Mouse (Mus musculus) intestine, postnatal 0 days (tissue): Measurements from ENCODE around the gene Nop9. TPM values are rescaled to one million over a fixed set of nuclear protein-coding genes. Genes with fewer than 3 reads are reported as not detected.
"Not testable (repeated sequence)": the region's sequence is repeated elsewhere in the genome, so short reads cannot be mapped to it uniquely, and the experiment has no call there.

Experiments used
- ATAC-seq: fragments of 200-750 bp; cut with Nextera tagmentation; 2 replicates; pipeline ENCODE4 v1.8.0; 2017; ENCODE audit warnings: mild to moderate bottlenecking, moderate TSS enrichment, moderate library complexity
- H3K27ac ChIP-seq: fragments of 300-500 bp; sonication (generic); 2 replicates; pipeline ENCODE4 v1.5.1; 2014; ENCODE audit warnings: mild to moderate bottlenecking, low read depth, low read length, moderate library complexity
- H3K27me3 ChIP-seq: fragments of 300-500 bp; sonication (generic); replicated peaks from 2 replicates; pipeline ENCODE4 v1.6.1; 2014; ENCODE audit warnings: low read length, mixed read lengths; ENCODE audit not compliant: control insufficient read depth, insufficient read depth
- H3K36me3 ChIP-seq: fragments of 300-500 bp; sonication (generic); 2 replicates; pipeline ENCODE4 v1.6.1; 2014; ENCODE audit warnings: mild to moderate bottlenecking, moderate library complexity; ENCODE audit not compliant: control insufficient read depth, insufficient read depth
- H3K4me1 ChIP-seq: fragments of 300-500 bp; sonication (generic); replicated peaks from 2 replicates; pipeline ENCODE4 v1.6.1; 2014; ENCODE audit warnings: antibody characterized with exemption, low read length, mixed read lengths; ENCODE audit not compliant: control insufficient read depth, insufficient read depth
- H3K4me2 ChIP-seq: fragments of 300-500 bp; sonication (generic); replicated peaks from 2 replicates; pipeline ENCODE4 v1.6.1; 2014; ENCODE audit warnings: low read depth, mild to moderate bottlenecking, moderate library complexity
- H3K4me3 ChIP-seq: fragments of 300-500 bp; sonication (generic); 2 replicates; pipeline ENCODE4 v1.5.1; 2014; ENCODE audit warnings: low read depth, low read length
- H3K9ac ChIP-seq: fragments of 300-500 bp; sonication (generic); 2 replicates; pipeline ENCODE4 v1.6.1; 2014; ENCODE audit warnings: mild to moderate bottlenecking, low read depth, low read length
- H3K9me3 ChIP-seq: fragments of 300-500 bp; sonication (generic); 2 replicates; pipeline ENCODE4 v1.6.1; 2016; ENCODE audit warnings: mixed run types; ENCODE audit not compliant: control insufficient read depth
- CTCF ChIP-seq: sonication (generic); IDR thresholded peaks from 2 replicates; pipeline ENCODE4 v1.5.1; 2016; ENCODE audit warnings: low read depth, mild to moderate bottlenecking, control low read depth, antibody characterized with exemption, moderate library complexity
- WGBS: fragments of 180-500 bp; shearing (Covaris S2); extraction: QIAGEN DNeasy Blood & Tissue Kit; methylation state at CpG from one replicate; pipeline ENCODE4 v1.1.7; 2014; 5-methylcytosine and 5-hydroxymethylcytosine counted together
- polyA plus RNA-seq: library from polyadenylated mRNA; unstranded; fragments of >200 nt; fragmentation: Nextera tagmentation; extraction: Ambion mirVana; gene quantifications from 2 replicates; pipeline ENCODE4 v1.2.1, GENCODE M21; 2015

The Nop9 gene
- polyA plus RNA-seq, 1 experiment from 2014 or later, result 14.4 TPM

GRCm38 (mm10) chr14:55745861-55746237 lies 356 bp downstream of the Nop9 start:
- no peak for TF ChIP-seq CTCF
- H3K36me3 ChIP-seq, result peaks cover 37% of the 10 kb centered on the region
- no peaks in the 10 kb centered on the region for H3K27me3 ChIP-seq
- no peak for ATAC-seq
- H3K4me1 ChIP-seq, result peaks cover 7% of the 10 kb centered on the region
- peak overlapping the region; percentile 94 for H3K4me3 ChIP-seq
- no peak overlapping the region; the same call in 1 of the 2 replicates for H3K27ac ChIP-seq
- peak overlapping the region; percentile 81 for H3K9ac ChIP-seq
- H3K4me2 ChIP-seq, result peak overlapping the region; percentile 92
- WGBS, result under 1% methylated on average over 31 of the region's 31 CpGs
- no peaks in the 10 kb centered on the region for H3K9me3 ChIP-seq

DNA sequence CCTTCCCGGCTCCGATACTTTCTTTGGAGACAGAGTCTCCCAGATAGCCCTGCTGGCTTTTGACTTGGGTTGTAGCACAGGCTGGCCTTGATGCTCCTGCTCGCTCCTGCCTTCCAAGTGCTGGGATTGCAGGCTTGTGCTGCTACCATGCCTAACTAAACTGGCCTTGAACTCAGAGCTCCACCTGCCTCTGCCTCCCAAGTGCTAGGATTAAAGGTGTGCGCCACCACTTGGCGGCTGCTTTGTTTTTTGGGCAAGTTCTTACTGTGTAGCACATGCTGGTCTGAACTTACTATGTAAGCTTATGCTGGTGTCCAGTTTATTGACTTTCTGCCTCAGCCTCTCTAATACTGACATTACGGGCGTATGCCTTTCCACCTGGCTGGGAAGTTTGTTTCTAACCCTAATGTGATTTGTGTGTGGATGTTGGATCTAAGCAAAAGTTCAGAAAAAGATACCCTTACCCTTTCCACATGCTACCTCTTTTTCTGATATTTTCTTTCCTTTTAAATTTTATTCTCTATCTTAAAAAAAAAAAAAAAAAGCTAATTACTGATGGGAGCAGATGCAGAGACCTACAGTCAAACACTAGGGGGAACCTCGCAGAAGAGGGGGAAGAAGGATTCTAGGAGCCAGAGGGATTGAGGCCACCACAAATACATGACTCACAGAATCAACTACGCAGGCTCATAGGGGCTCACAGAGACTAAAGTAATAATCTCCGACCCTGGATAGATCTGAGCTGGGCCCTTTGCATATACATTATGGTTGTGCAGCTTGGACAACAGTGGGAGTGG lies 1.8 kb downstream of the Nop9 start:
- no peak overlapping the region for H3K9ac ChIP-seq
- no peak overlapping the region for H3K27ac ChIP-seq
- peak overlapping the region; percentile 92 for H3K4me2 ChIP-seq
- no peaks in the 10 kb centered on the region for H3K9me3 ChIP-seq
- no peaks in the 10 kb centered on the region for H3K27me3 ChIP-seq
- ATAC-seq, result no peak
- TF ChIP-seq CTCF, result 0 out of 2 replicates have a peak, but pooled peaks have one; percentile 8
- H3K36me3 ChIP-seq, result peaks cover 40% of the 10 kb centered on the region
- peaks cover 7% of the 10 kb centered on the region for H3K4me1 ChIP-seq
- WGBS, result 85% methylated on average over 10 of the region's 10 CpGs
- H3K4me3 ChIP-seq, result no peak overlapping the region

DNA sequence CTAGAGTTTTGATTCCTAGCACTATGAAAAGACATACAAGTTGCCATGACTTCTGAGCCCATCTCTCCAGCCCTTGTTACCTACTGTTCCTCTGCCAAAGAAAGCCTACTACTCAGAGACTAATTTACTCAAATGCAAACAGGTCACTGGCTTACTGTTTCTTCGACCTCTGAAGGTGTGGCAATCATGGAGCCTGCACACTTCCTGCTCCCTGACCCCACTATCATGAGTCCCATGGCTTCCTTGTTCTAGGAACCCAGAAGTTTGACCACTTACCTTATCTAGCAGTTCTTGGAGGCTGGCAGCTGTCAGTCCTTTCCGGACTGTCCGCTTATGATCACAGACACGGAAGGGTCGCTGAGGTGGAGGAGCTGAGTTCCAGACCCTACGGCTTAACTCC lies 12.1 kb downstream of the Nop9 start:
- 37% methylated on average over 6 of the region's 6 CpGs for WGBS
- H3K9me3 ChIP-seq, result no peaks in the 10 kb centered on the region
- peak overlapping the region; percentile 59 for H3K4me2 ChIP-seq

DNA sequence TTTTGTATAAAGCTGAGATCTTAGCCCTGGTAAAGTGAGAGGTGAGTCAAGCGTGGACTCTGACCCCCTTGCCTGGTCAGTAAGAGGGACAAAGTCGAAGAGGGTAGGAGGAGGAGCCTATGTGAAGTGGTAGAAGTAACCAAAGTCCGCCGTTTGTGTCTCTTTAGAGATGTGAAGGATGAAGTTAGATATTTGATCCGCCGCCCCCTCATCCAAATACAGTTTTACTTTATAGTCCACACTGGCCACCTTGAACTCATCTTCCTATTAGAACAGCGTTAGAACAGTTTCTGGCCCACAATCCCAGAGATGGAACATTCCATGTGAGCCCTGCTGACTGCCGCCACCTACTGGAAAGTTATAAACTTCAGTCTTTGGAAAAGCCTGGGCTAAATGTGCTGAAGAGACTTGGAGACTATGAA lies 12.9 kb downstream of the Nop9 start, which contains the start of gene Cideb:
Cideb (minus strand) TSS at position 96 of the 422 bp plus-strand sequence.
- H3K36me3 ChIP-seq, result peaks cover 33% of the 10 kb centered on the region
- peak within 1 kb of the TSS; percentile 36 for H3K4me3 ChIP-seq
- peak; percentile 82 for ATAC-seq
- WGBS, result 8% methylated on average over 8 of the region's 8 CpGs
- peak; percentile 89 for TF ChIP-seq CTCF
- no peaks in the 10 kb centered on the region for H3K9me3 ChIP-seq
- H3K27me3 ChIP-seq, result peaks cover 4% of the 10 kb centered on the region; the same call in 1 of the 2 replicates
- peak within 1 kb of the TSS; percentile 59 for H3K4me2 ChIP-seq
- H3K9ac ChIP-seq, result peak within 1 kb of the TSS; percentile 40
- H3K4me1 ChIP-seq, result peaks cover 3% of the 10 kb centered on the region; the same call in 1 of the 2 replicates
- H3K27ac ChIP-seq, result peak within 1 kb of the TSS; percentile 91

More for the DNA sequence above, 12.1 kb downstream of the Nop9 start:
- peak; percentile 40 for ATAC-seq
- Histone ChIP-seq H3K9ac (peak overlapping the region; percentile 40), H3K36me3 (peaks cover 41% of the 10 kb centered on the region), H3K4me3 (peak overlapping the region; percentile 36), H3K27me3 (peaks cover 4% of the 10 kb centered on the region; the same call in 1 of the 2 replicates), H3K4me1 (peaks cover 3% of the 10 kb centered on the region; the same call in 1 of the 2 replicates), H3K27ac (peak overlapping the region; percentile 91)
- TF ChIP-seq CTCF, result no peak

DNA sequence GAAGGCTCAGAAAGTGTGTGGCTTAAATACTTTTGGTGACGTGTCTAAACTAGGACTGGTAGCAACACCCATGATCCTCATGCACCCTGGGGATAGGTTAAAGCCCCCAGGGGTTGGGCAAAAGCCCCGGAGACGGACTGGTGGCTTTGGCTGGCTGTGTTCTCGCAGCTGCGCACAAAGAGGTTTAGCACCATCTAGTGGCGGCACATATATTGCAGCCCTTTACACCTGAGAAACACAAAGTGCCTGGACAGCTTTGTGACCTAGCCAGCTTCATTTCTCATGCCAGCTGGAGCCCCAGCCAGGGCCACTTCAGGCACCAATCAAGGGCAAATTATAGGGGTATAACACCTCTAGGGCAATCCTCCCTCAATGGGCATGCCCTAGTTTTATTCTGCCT lies 14.7 kb downstream of the Nop9 start:
- not testable (repeated sequence) for H3K9me3 ChIP-seq

GRCm38 (mm10) chr14:55761163-55761562 lies 15.7 kb downstream of the Nop9 start, which contains the start of gene Ltb4r2:
TSS of gene Ltb4r2 (plus strand) at chr14:55761428.
- Histone ChIP-seq H3K4me3 (peak within 1 kb of the TSS; percentile 46), H3K9me3 (no peaks in the 10 kb centered on the region), H3K27me3 (peaks cover 9% of the 10 kb centered on the region; the same call in 1 of the 2 replicates), H3K27ac (no peak within 1 kb of the TSS), H3K4me2 (peak within 1 kb of the TSS; percentile 89), H3K36me3 (peaks cover 5% of the 10 kb centered on the region; the same call in 1 of the 2 replicates), H3K4me1 (peaks cover 3% of the 10 kb centered on the region; the same call in 1 of the 2 replicates), H3K9ac (peak within 1 kb of the TSS; percentile 50)
- no peak for ATAC-seq
- WGBS, result 86% methylated on average over 6 of the region's 6 CpGs
- TF ChIP-seq CTCF, result no peak

More for the DNA sequence above, 14.7 kb downstream of the Nop9 start:
- peak overlapping the region; percentile 17; the same call in 1 of the 2 replicates for H3K4me3 ChIP-seq
- not testable (repeated sequence) for ATAC-seq, H3K27me3 ChIP-seq, H3K4me1 ChIP-seq, H3K9ac ChIP-seq
- H3K36me3 ChIP-seq, result peaks cover 15% of the 10 kb centered on the region
- WGBS, result under 1% methylated on average over 5 of the region's 6 CpGs
- peak overlapping the region; percentile 41; the same call in 1 of the 2 replicates for H3K27ac ChIP-seq
- TF ChIP-seq CTCF, result peak; percentile 83
- H3K4me2 ChIP-seq, result peak overlapping the region; percentile 59
